Mouse (Mus musculus) myocyte (in vitro differentiated cells): ENCODE measurements around the gene Glt6d1.

Source experiments
- CEBPB ChIP-seq: IDR thresholded peaks from 2 replicates; pipeline ENCODE4 v1.6.1; 2011; ENCODE audit warnings: mild to moderate bottlenecking, moderate library complexity; ENCODE audit not compliant: poor library complexity, insufficient read depth, severe bottlenecking
- E2F4 ChIP-seq: IDR thresholded peaks from one replicate; pipeline ENCODE4 v1.6.1; 2011; ENCODE audit warnings: mild to moderate bottlenecking, control low read depth, moderate library complexity; ENCODE audit not compliant: insufficient read depth
- MAX ChIP-seq: IDR thresholded peaks from one replicate; pipeline ENCODE4 v1.6.1; 2011; ENCODE audit warnings: low read depth, mild to moderate bottlenecking, control low read depth
- MYOG ChIP-seq, 3 experiments: IDR thresholded peaks; one replicate each; pipeline ENCODE4 v1.6.1; 2011; ENCODE audit warnings: control low read depth in 2 of 3, low read depth in 2 of 3, mild to moderate bottlenecking in 2 of 3; ENCODE audit not compliant: insufficient read length in 2 of 3, control insufficient read depth in 1 of 3, insufficient read depth in 1 of 3
- POLR2A ChIP-seq: IDR thresholded peaks from one replicate; pipeline ENCODE4 v1.6.1; 2011; ENCODE audit warnings: low read depth, mild to moderate bottlenecking, control low read depth, moderate library complexity; ENCODE audit not compliant: insufficient read length
- POLR2AphosphoS2 ChIP-seq: IDR thresholded peaks from one replicate; pipeline ENCODE4 v1.6.1; 2011; ENCODE audit warnings: low read depth, control low read depth; ENCODE audit not compliant: insufficient read length
- TCF12 ChIP-seq: IDR thresholded peaks from one replicate; pipeline ENCODE4 v1.6.1; 2011; ENCODE audit warnings: mild to moderate bottlenecking, control low read depth; ENCODE audit not compliant: poor library complexity, insufficient read depth, severe bottlenecking
- TCF3 ChIP-seq: IDR thresholded peaks from one replicate; pipeline ENCODE4 v1.6.1; 2011; ENCODE audit warnings: low read depth, control low read depth; ENCODE audit not compliant: insufficient read length
- USF1 ChIP-seq: IDR thresholded peaks from one replicate; pipeline ENCODE4 v1.6.1; 2011; ENCODE audit warnings: low read depth, mild to moderate bottlenecking, control low read depth, moderate library complexity

GRCm38 (mm10) chr2:25775991-25776390, 39.7 kb downstream of the Glt6d1 start:
- TF ChIP-seq POLR2A (no peak), TCF12 (no peak), CEBPB (no peak), E2F4 (no peak), USF1 (no peak), POLR2AphosphoS2 (no peak), MAX (no peak), TCF3 (no peak), MYOG (IDR thresholded peaks at IDR 0.05; ENCODE audit: control insufficient read depth in 1 of 3, insufficient read depth in 1 of 3, insufficient read length in 2 of 3, low read depth in 2 of 3) (no peak)
